Mouse (Mus musculus): Measurements from ENCODE around the gene Zscan12.
"Not testable (repeated sequence)": the region's sequence is repeated elsewhere in the genome, so short reads cannot be mapped to it uniquely, and the experiment has no call there.

GRCm38 (mm10) chr13:21396048-21396447, 33.4 kb downstream of the Zscan12 start:
- TF ChIP-seq CTCF (IDR thresholded peaks at IDR 0.05; ENCODE audit: low read depth); EP300 (optimal IDR thresholded peaks at IDR 0.05): not testable (repeated sequence)
